Mouse (Mus musculus) testis, postnatal 10 days (tissue): ENCODE results near the gene Paqr9.

ENCODE experiments used
- DNase-seq: peaks from one replicate; pipeline ENCODE4 v3.0.0; 2021; ENCODE audit warnings: low spot score

The Paqr9 gene

GRCm38 (mm10) chr9:95578366-95578895 is 19.0 kb downstream of the Paqr9 start:
- no peak for DNase-seq

- no peak for DNase-seq
Measured at GRCm38 (mm10) chr9:95581021-95581757, 21.7 kb downstream of the Paqr9 start.

GRCm38 (mm10) chr9:95581758-95582515 is 22.5 kb downstream of the Paqr9 start:
- no peak for DNase-seq

GRCm38 (mm10) chr9:95582555-95582954 is 23.1 kb downstream of the Paqr9 start:
- no peak for DNase-seq

GRCm38 (mm10) chr9:95586046-95586445 is 26.6 kb downstream of the Paqr9 start:
- no peak for DNase-seq

- DNase-seq, result no peak
Measured at GRCm38 (mm10) chr9:95588070-95588469, 28.6 kb downstream of the Paqr9 start.

GRCm38 (mm10) chr9:95594291-95594690 is 34.8 kb downstream of the Paqr9 start:
- DNase-seq, result no peak

GRCm38 (mm10) chr9:95597466-95598178 is 38.2 kb downstream of the Paqr9 start:
- no peak for DNase-seq

- DNase-seq, result no peak
Measured at GRCm38 (mm10) chr9:95598179-95598721, 38.8 kb downstream of the Paqr9 start.

GRCm38 (mm10) chr9:95599399-95599798 is 39.9 kb downstream of the Paqr9 start:
- no peak for DNase-seq

GRCm38 (mm10) chr9:95602849-95603248 is 43.4 kb downstream of the Paqr9 start:
- no peak for DNase-seq

GRCm38 (mm10) chr9:95603316-95603715 is 43.9 kb downstream of the Paqr9 start:
- DNase-seq, result no peak

- no peak for DNase-seq
Measured at GRCm38 (mm10) chr9:95607196-95607595, 47.7 kb downstream of the Paqr9 start.

- no peak for DNase-seq
Measured at GRCm38 (mm10) chr9:95612246-95612768, 52.9 kb downstream of the Paqr9 start.

- no peak for DNase-seq
Measured at GRCm38 (mm10) chr9:95613426-95614127, 54.1 kb downstream of the Paqr9 start.

GRCm38 (mm10) chr9:95614861-95615615 is 55.6 kb downstream of the Paqr9 start:
- no peak for DNase-seq

GRCm38 (mm10) chr9:95615961-95616360 is 56.5 kb downstream of the Paqr9 start:
- DNase-seq, result no peak
